In genomic region chr17:62607304-62607914, GRCm38 (mm10) we compare ENCODE assay signal across 10 mouse cellular contexts.
DNase-seq lines count a peak whose midpoint lies in the region; ATAC-seq and TF ChIP-seq lines count a peak whose summit lies in the region.
"Had no signal": no experiment of that assay in that cellular context is flagged by ENCODE, and none has a peak within 500 bp of the region (broad histone marks: within the 10 kb centered on the region; RNA-seq: fewer than 3 reads in every experiment).

No protein-coding gene starts in this region.

- H3K9me3 ChIP-seq in forebrain, embryonic 13.5 days (replicated peaks), result no peaks in the 10 kb centered on the region

- H3K4me2 ChIP-seq in forebrain, embryonic 13.5 days, result peak overlapping the region; percentile 38

- no peaks in the 10 kb centered on the region for H3K27me3 ChIP-seq in cerebellum, adult 2 months (ENCODE audit: control insufficient read depth, insufficient read depth, low read length)
- H3K27me3 ChIP-seq in forebrain, embryonic 13.5 days, result peaks cover 14% of the 10 kb centered on the region

- H3K9ac ChIP-seq in forebrain, embryonic 13.5 days, result 0 out of 2 replicates have a peak overlapping the region, but pooled peaks have one; percentile 16

- no peaks in the 10 kb centered on the region for H3K36me3 ChIP-seq in forebrain, embryonic 13.5 days (ENCODE audit: poor library complexity, severe bottlenecking)

- H3K27ac ChIP-seq in cerebellum, adult 2 months (ENCODE audit: insufficient read depth, low read length), result no peak overlapping the region
- H3K27ac ChIP-seq in forebrain, embryonic 13.5 days, result no peak overlapping the region; the same call in 1 of the 2 replicates
- 0 out of 2 replicates have a peak overlapping the region, but pooled peaks have one; percentile 33 for H3K27ac ChIP-seq in olfactory bulb, adult 2 months (ENCODE audit: insufficient read depth, low read depth, low read length)

- peaks cover 6% of the 10 kb centered on the region for H3K4me1 ChIP-seq in cerebellum, adult 2 months (ENCODE audit: control insufficient read depth, insufficient read depth, low read length)
- H3K4me1 ChIP-seq in forebrain, embryonic 13.5 days, result peaks cover 29% of the 10 kb centered on the region
- peaks cover 9% of the 10 kb centered on the region; the same call in 1 of the 2 replicates for H3K4me1 ChIP-seq in olfactory bulb, adult 2 months (ENCODE audit: control insufficient read depth, insufficient read depth, low read length)

- H3K4me3 ChIP-seq in cerebellum, adult 2 months (replicated peaks; ENCODE audit: insufficient read depth, low read depth, low read length), result peak overlapping the region; percentile 11
- no peak overlapping the region for H3K4me3 ChIP-seq in forebrain, embryonic 13.5 days
- H3K4me3 ChIP-seq in olfactory bulb, adult 2 months (ENCODE audit: insufficient read depth, low read depth, low read length), result no peak overlapping the region

- no peak for TF ChIP-seq POLR2A in cerebellum, adult 2 months (IDR thresholded peaks at IDR 0.05; ENCODE audit: borderline replicate concordance, insufficient read depth, low read length)
- TF ChIP-seq POLR2A in olfactory bulb, adult 2 months (IDR thresholded peaks at IDR 0.05; ENCODE audit: insufficient read depth, low read depth, low read length), result no peak

- 25% methylated on average over 18 of the region's 18 CpGs for WGBS in cerebellum, adult 2 months
- 28% methylated on average over 18 of the region's 18 CpGs for WGBS in forebrain, embryonic 13.5 days
- WGBS in olfactory bulb, adult 2 months, result 26% methylated on average over 18 of the region's 18 CpGs

- no peak for ATAC-seq in cerebellum, adult (ENCODE audit: insufficient number of reproducible peaks, low FRiP score, low TSS enrichment)
- peak; percentile 78 for ATAC-seq in forebrain, embryonic 13.5 days

- peak; percentile 67 to 75 for DNase-seq in cerebellum, adult 2 months
- peak; percentile 30 to 32 for DNase-seq in layer of hippocampus, postnatal 10 days (ENCODE audit: low spot score in 2 of 2)
- DNase-seq in gastrocnemius, adult 18-20 months (ENCODE audit: low spot score), result no peak
- DNase-seq in lung, postnatal 36 days, result no peak
- no peak for DNase-seq in embryo, embryonic 10.5 days (ENCODE audit: low spot score)
- DNase-seq: kidney, adult 2 months; lung, postnatal 10 days had no signal

- TF ChIP-seq CTCF in cerebellum, adult 2 months (IDR thresholded peaks at IDR 0.05; ENCODE audit: borderline replicate concordance, insufficient read depth, low read depth, low read length), result no peak
- TF ChIP-seq CTCF in olfactory bulb, adult 2 months (IDR thresholded peaks at IDR 0.05; ENCODE audit: insufficient read depth, low read depth, low read length), result no peak

Comparison
In these comparisons a context has a peak if more than half of its experiments do, and no peak if none do; other contexts are left out.
1. DNase-seq: peak in cerebellum, adult 2 months (2 of 2) and layer of hippocampus, postnatal 10 days (2 of 2); none in gastrocnemius, adult 18-20 months (single experiment), lung, postnatal 36 days (single experiment) and embryo, embryonic 10.5 days (single experiment).